27 mouse cellular contexts compared by ENCODE assay signal in genomic region chr13:8448192-8448879, GRCm38 (mm10).
DNase-seq lines count a peak whose midpoint lies in the region; ATAC-seq and TF ChIP-seq lines count a peak whose summit lies in the region.
"Had no signal": no experiment of that assay in that cellular context is flagged by ENCODE, and none has a peak within 500 bp of the region (broad histone marks: within the 10 kb centered on the region; RNA-seq: fewer than 3 reads in every experiment).

No protein-coding gene starts in this region.

- no peak for TF ChIP-seq CTCF in hindbrain, postnatal 0 days (IDR thresholded peaks at IDR 0.05; ENCODE audit: low read depth)
- no peak; the same call in 1 of the 2 replicates for TF ChIP-seq CTCF in kidney, postnatal 0 days (IDR thresholded peaks at IDR 0.05; ENCODE audit: low read depth)

- no peaks in the 10 kb centered on the region for H3K36me3 ChIP-seq in hindbrain, embryonic 14.5 days (replicated peaks; ENCODE audit: control insufficient read depth, insufficient read depth)
- no peaks in the 10 kb centered on the region for H3K36me3 ChIP-seq in hindbrain, postnatal 0 days (ENCODE audit: insufficient read depth, low read length)
- no peaks in the 10 kb centered on the region for H3K36me3 ChIP-seq in kidney, postnatal 0 days (ENCODE audit: insufficient read depth, low read length)
- H3K36me3 ChIP-seq in embryonic facial prominence, embryonic 10.5 days (replicated peaks), result no peaks in the 10 kb centered on the region
- H3K36me3 ChIP-seq in limb, embryonic 12.5 days, result no peaks in the 10 kb centered on the region
- H3K36me3 ChIP-seq: heart, embryonic 13.5 days; liver, embryonic 12.5 days had no signal

- no peak overlapping the region for H3K4me3 ChIP-seq in hindbrain, embryonic 14.5 days (replicated peaks; ENCODE audit: low read length)
- H3K4me3 ChIP-seq in hindbrain, postnatal 0 days (ENCODE audit: low read length), result no peak overlapping the region
- no peak overlapping the region for H3K4me3 ChIP-seq in kidney, postnatal 0 days (replicated peaks; ENCODE audit: low read depth, low read length)
- H3K4me3 ChIP-seq in embryonic facial prominence, embryonic 10.5 days, result no peak overlapping the region
- no peak overlapping the region for H3K4me3 ChIP-seq in limb, embryonic 12.5 days (replicated peaks)
- H3K4me3 ChIP-seq: forebrain, embryonic 13.5 days; gastrocnemius, adult 2 months; heart, embryonic 13.5 days; left cerebral cortex, adult 2 months; liver, embryonic 12.5 days had no signal

- H3K9ac ChIP-seq in hindbrain, embryonic 14.5 days, result no peak overlapping the region
- no peak overlapping the region for H3K9ac ChIP-seq in hindbrain, postnatal 0 days (replicated peaks; ENCODE audit: low read length)
- H3K9ac ChIP-seq in kidney, postnatal 0 days (ENCODE audit: low read depth, low read length), result no peak overlapping the region
- H3K9ac ChIP-seq in limb, embryonic 12.5 days (replicated peaks), result no peak overlapping the region
- H3K9ac ChIP-seq: forebrain, embryonic 13.5 days; heart, embryonic 13.5 days; liver, embryonic 12.5 days; liver, postnatal 0 days had no signal

- peak; percentile 55; the same call in 1 of the 2 replicates for ATAC-seq in hindbrain, embryonic 14.5 days (ENCODE audit: low FRiP score)
- ATAC-seq in hindbrain, postnatal 0 days, result no peak
- no peak; the same call in 1 of the 2 replicates for ATAC-seq in kidney, postnatal 0 days (replicated peaks; ENCODE audit: low FRiP score, low read depth)
- peak; percentile 85 for ATAC-seq in limb, embryonic 12.5 days (ENCODE audit: insufficient number of reproducible peaks, insufficient read depth, low FRiP score, low TSS enrichment, low read depth)
- ATAC-seq: activated CD4-positive, CD25-positive, alpha-beta regulatory T cell, adult 4 months; forebrain, embryonic 13.5 days; inflammation-experienced regulatory T-cells, adult 6 months; liver, embryonic 12.5 days; liver, postnatal 0 days had no signal

- DNase-seq in hindbrain, embryonic 14.5 days (ENCODE audit: low spot score), result no peak
- DNase-seq in hindbrain, postnatal 0 days (ENCODE audit: low spot score), result no peak
- DNase-seq in kidney, postnatal 0 days (ENCODE audit: low spot score), result peak; percentile 7
- no peak for DNase-seq in kidney, adult 9 months
- peak; percentile 11 for DNase-seq in embryonic facial prominence, embryonic 10.5 days (ENCODE audit: low spot score)
- DNase-seq in ovary, postnatal 14 days (ENCODE audit: low spot score), result no peak
- no peak for DNase-seq in gastrocnemius, adult 8-10 months (ENCODE audit: low spot score in 2 of 2)
- DNase-seq: adrenal gland, adult 2 months; adrenal gland, postnatal 36 days; gastrocnemius, adult 2 months; heart, postnatal 10 days; kidney, adult 11 months; kidney, postnatal 25 days; liver, postnatal 0 days; lung, postnatal 36 days; spleen, adult 18-20 months; thymus, adult 18-20 months; thymus, postnatal 25 days had no signal

- H3K27ac ChIP-seq in hindbrain, embryonic 14.5 days, result no peak overlapping the region
- H3K27ac ChIP-seq in hindbrain, postnatal 0 days, result no peak overlapping the region
- H3K27ac ChIP-seq in kidney, postnatal 0 days, result no peak overlapping the region
- no peak overlapping the region for H3K27ac ChIP-seq in embryonic facial prominence, embryonic 10.5 days (replicated peaks)
- no peak overlapping the region for H3K27ac ChIP-seq in limb, embryonic 12.5 days
- H3K27ac ChIP-seq: forebrain, embryonic 13.5 days; gastrocnemius, adult 2 months; heart, embryonic 13.5 days; left cerebral cortex, adult 2 months; liver, embryonic 12.5 days had no signal

- H3K9me3 ChIP-seq in hindbrain, embryonic 14.5 days (ENCODE audit: control insufficient read depth, low read length), result no peaks in the 10 kb centered on the region
- H3K9me3 ChIP-seq in hindbrain, postnatal 0 days (ENCODE audit: low read length), result no peaks in the 10 kb centered on the region
- no peaks in the 10 kb centered on the region for H3K9me3 ChIP-seq in kidney, postnatal 0 days (replicated peaks; ENCODE audit: low read length)
- H3K9me3 ChIP-seq in embryonic facial prominence, embryonic 10.5 days, result no peaks in the 10 kb centered on the region
- no peaks in the 10 kb centered on the region for H3K9me3 ChIP-seq in limb, embryonic 12.5 days
- H3K9me3 ChIP-seq: forebrain, embryonic 13.5 days; heart, embryonic 13.5 days; liver, embryonic 12.5 days had no signal

- H3K27me3 ChIP-seq in hindbrain, embryonic 14.5 days (ENCODE audit: control insufficient read depth, insufficient read depth, low read length), result no peaks in the 10 kb centered on the region
- no peaks in the 10 kb centered on the region for H3K27me3 ChIP-seq in hindbrain, postnatal 0 days (ENCODE audit: insufficient read depth, low read length)
- no peaks in the 10 kb centered on the region for H3K27me3 ChIP-seq in kidney, postnatal 0 days (ENCODE audit: insufficient read depth, low read length)
- no peaks in the 10 kb centered on the region for H3K27me3 ChIP-seq in embryonic facial prominence, embryonic 10.5 days (replicated peaks; ENCODE audit: low read depth, poor library complexity, severe bottlenecking)
- no peaks in the 10 kb centered on the region for H3K27me3 ChIP-seq in limb, embryonic 12.5 days
- H3K27me3 ChIP-seq: CH12.LX; forebrain, embryonic 13.5 days; heart, embryonic 13.5 days; liver, embryonic 12.5 days had no signal

- no peaks in the 10 kb centered on the region for H3K4me1 ChIP-seq in hindbrain, embryonic 14.5 days (replicated peaks; ENCODE audit: control insufficient read depth, insufficient read depth, low read length)
- no peaks in the 10 kb centered on the region for H3K4me1 ChIP-seq in hindbrain, postnatal 0 days (ENCODE audit: insufficient read depth, low read length)
- H3K4me1 ChIP-seq in kidney, postnatal 0 days (replicated peaks; ENCODE audit: insufficient read depth, low read length), result no peaks in the 10 kb centered on the region
- peaks cover 14% of the 10 kb centered on the region for H3K4me1 ChIP-seq in embryonic facial prominence, embryonic 10.5 days
- peaks cover 14% of the 10 kb centered on the region; the same call in 1 of the 2 replicates for H3K4me1 ChIP-seq in limb, embryonic 12.5 days (replicated peaks)
- H3K4me1 ChIP-seq: forebrain, embryonic 13.5 days; heart, embryonic 13.5 days; liver, embryonic 12.5 days had no signal

- WGBS in hindbrain, embryonic 14.5 days, result 73% methylated on average over 8 of the region's 8 CpGs
- 76% methylated on average over 8 of the region's 8 CpGs for WGBS in hindbrain, postnatal 0 days
- WGBS in kidney, postnatal 0 days, result 16% methylated on average over 8 of the region's 8 CpGs
- 73% methylated on average over 8 of the region's 8 CpGs for whole genome bisulfite sequencing in embryonic facial prominence, embryonic 10.5 days
- WGBS in limb, embryonic 12.5 days, result 18% methylated on average over 8 of the region's 8 CpGs

- H3K4me2 ChIP-seq in hindbrain, embryonic 14.5 days (replicated peaks), result no peak overlapping the region
- no peak overlapping the region for H3K4me2 ChIP-seq in hindbrain, postnatal 0 days (ENCODE audit: low read depth, low read length)
- H3K4me2 ChIP-seq in kidney, postnatal 0 days (ENCODE audit: low read length), result no peak overlapping the region
- H3K4me2 ChIP-seq in limb, embryonic 12.5 days, result no peak overlapping the region
- H3K4me2 ChIP-seq: forebrain, embryonic 13.5 days; heart, embryonic 13.5 days; liver, embryonic 12.5 days; midbrain, embryonic 11.5 days had no signal

Comparison
In these comparisons a context has a peak if more than half of its experiments do, and no peak if none do; other contexts are left out.
1. ATAC-seq: peak in hindbrain, embryonic 14.5 days (single experiment) and limb, embryonic 12.5 days (single experiment); none in hindbrain, postnatal 0 days (single experiment) and kidney, postnatal 0 days (single experiment).
2. DNase-seq: peak in kidney, postnatal 0 days (single experiment) and embryonic facial prominence, embryonic 10.5 days (single experiment); none in hindbrain, embryonic 14.5 days (single experiment), hindbrain, postnatal 0 days (single experiment), kidney, adult 9 months (single experiment), ovary, postnatal 14 days (single experiment) and gastrocnemius, adult 8-10 months (0 of 2).